Mouse (Mus musculus) MEL (cell line): Measurements from ENCODE around the gene Efhd2.

Experiments
- CTCF ChIP-seq, 3 experiments: IDR thresholded peaks in 2 of 3; conservative IDR thresholded peaks in 1 of 3; 2 replicates each; pipeline ENCODE4 v1.5.1; 2011 to 2012; ENCODE audit warnings: low read length in 3 of 3, low read depth in 2 of 3, mild to moderate bottlenecking in 2 of 3, improper control_type of control experiment in 1 of 3, inconsistent platforms in 1 of 3, mixed read lengths in 1 of 3, moderate library complexity in 1 of 3; ENCODE audit not compliant: control insufficient read depth in 1 of 3, insufficient read depth in 1 of 3, poor library complexity in 1 of 3, severe bottlenecking in 1 of 3
- EP300 ChIP-seq, 2 experiments: IDR thresholded peaks; 2 replicates each; pipeline ENCODE4 v1.6.1; 2011; ENCODE audit warnings: improper control_type of control experiment in 2 of 2, low read length in 2 of 2, low read depth in 1 of 2, mild to moderate bottlenecking in 1 of 2
- POLR2A ChIP-seq, 2 experiments: IDR thresholded peaks; 2 replicates each; pipeline ENCODE4 v1.6.1; 2011 to 2012; ENCODE audit warnings: low read length in 2 of 2, mild to moderate bottlenecking in 2 of 2, control low read depth in 1 of 2, improper control_type of control experiment in 1 of 2, low read depth in 1 of 2, moderate library complexity in 1 of 2; ENCODE audit not compliant: control insufficient read depth in 1 of 2, insufficient read depth in 1 of 2, poor library complexity in 1 of 2
- TBP ChIP-seq: IDR thresholded peaks from 2 replicates; pipeline ENCODE4 v1.8.0; 2011; ENCODE audit warnings: low read depth, low read length, improper control_type of control experiment
- TCF12 ChIP-seq: IDR thresholded peaks from 2 replicates; pipeline ENCODE4 v1.6.1; 2014; ENCODE audit warnings: low read depth, mild to moderate bottlenecking, inconsistent platforms, low read length, improper control_type of control experiment, moderate library complexity
- USF2 ChIP-seq, 2 experiments: IDR thresholded peaks; 2 replicates each; pipeline ENCODE4 v1.6.1; 2011 to 2012; ENCODE audit warnings: improper control_type of control experiment in 2 of 2, low read length in 2 of 2, borderline replicate concordance in 1 of 2, inconsistent platforms in 1 of 2, low read depth in 1 of 2, mild to moderate bottlenecking in 1 of 2; ENCODE audit not compliant: insufficient read depth in 1 of 2
- ZC3H11A ChIP-seq: IDR thresholded peaks from 2 replicates; pipeline ENCODE4 v1.6.1; 2012; ENCODE audit warnings: low read depth, mild to moderate bottlenecking, inconsistent platforms, low read length, improper control_type of control experiment
- ZKSCAN1 ChIP-seq: IDR thresholded peaks from 2 replicates; pipeline ENCODE4 v1.6.1; 2012; ENCODE audit warnings: low read depth, mild to moderate bottlenecking, inconsistent platforms, low read length, improper control_type of control experiment, moderate library complexity
- ZNF384 ChIP-seq: IDR thresholded peaks from 2 replicates; pipeline ENCODE4 v1.6.1; 2012; ENCODE audit warnings: low read depth, mild to moderate bottlenecking, inconsistent platforms, low read length, improper control_type of control experiment

GRCm38 (mm10) chr4:141831361-141831760, 43.4 kb downstream of the Efhd2 start:
- TF ChIP-seq ZNF384 (no peak), CTCF (IDR thresholded peaks at IDR 0.05 in 2 of 3, conservative IDR thresholded peaks at IDR 0.05 in 1 of 3; ENCODE audit: control insufficient read depth in 1 of 3, insufficient read depth in 1 of 3, low read depth in 2 of 3, low read length in 3 of 3, poor library complexity in 1 of 3, severe bottlenecking in 1 of 3) (no peak), TCF12 (no peak), ZC3H11A (no peak), ZKSCAN1 (no peak), TBP (no peak), USF2 (IDR thresholded peaks at IDR 0.05; ENCODE audit: borderline replicate concordance in 1 of 2, insufficient read depth in 1 of 2, low read depth in 1 of 2, low read length in 2 of 2) (no peak), POLR2A (IDR thresholded peaks at IDR 0.05; ENCODE audit: control insufficient read depth in 1 of 2, insufficient read depth in 1 of 2, low read depth in 1 of 2, low read length in 2 of 2, poor library complexity in 1 of 2) (no peak), EP300 (IDR thresholded peaks at IDR 0.05; ENCODE audit: low read depth in 1 of 2, low read length in 2 of 2) (no peak)
